Mouse (Mus musculus) forebrain, embryonic 14.5 days (tissue): ENCODE results near the gene Wwp2. TPM values are rescaled to one million over a fixed set of nuclear protein-coding genes. Genes with fewer than 3 reads are reported as not detected.

Experiments
- ATAC-seq: fragments of 200-750 bp; cut with Nextera tagmentation; 2 replicates; pipeline ENCODE4 v1.8.0; 2017; ENCODE audit warnings: mild to moderate bottlenecking, moderate library complexity
- DNase-seq: peaks from one replicate; pipeline ENCODE4 v3.0.0-alpha.2; 2015; ENCODE audit warnings: low spot score
- H3K27ac ChIP-seq: fragments of 300-500 bp; sonication (generic); 2 replicates; pipeline ENCODE4 v1.5.1; 2014; ENCODE audit warnings: low read depth, mild to moderate bottlenecking, control low read depth, low read length, moderate library complexity
- H3K27me3 ChIP-seq: fragments of 300-500 bp; sonication (generic); replicated peaks from 2 replicates; pipeline ENCODE4 v1.6.1; 2014; ENCODE audit warnings: low read length, control low read depth, mixed read lengths; ENCODE audit not compliant: control insufficient read depth, insufficient read depth
- H3K36me3 ChIP-seq: fragments of 300-500 bp; sonication (generic); 2 replicates; pipeline ENCODE4 v1.6.1; 2014; ENCODE audit warnings: low read length, control low read depth; ENCODE audit not compliant: control insufficient read depth, insufficient read depth
- H3K4me1 ChIP-seq: fragments of 300-500 bp; sonication (generic); 2 replicates; pipeline ENCODE4 v1.6.1; 2014; ENCODE audit warnings: antibody characterized with exemption, low read length, control low read depth; ENCODE audit not compliant: control insufficient read depth, insufficient read depth
- H3K4me2 ChIP-seq: fragments of 300-500 bp; sonication (generic); 2 replicates; pipeline ENCODE4 v1.6.1; 2014; ENCODE audit warnings: mild to moderate bottlenecking, control low read depth, low read length
- H3K4me3 ChIP-seq: fragments of 300-500 bp; sonication (generic); 2 replicates; pipeline ENCODE4 v1.5.1; 2014; ENCODE audit warnings: low read depth, low read length, control low read depth
- H3K9ac ChIP-seq: fragments of 300-500 bp; sonication (generic); 2 replicates; pipeline ENCODE4 v1.6.1; 2014; ENCODE audit warnings: mild to moderate bottlenecking, low read length, control low read depth, moderate library complexity
- H3K9me3 ChIP-seq: fragments of 300-500 bp; sonication (generic); replicated peaks from 2 replicates; pipeline ENCODE4 v1.6.1; 2016; ENCODE audit warnings: low read length, control low read depth, mixed read lengths; ENCODE audit not compliant: control insufficient read depth
- WGBS: fragments of 180-500 bp; shearing (Covaris S2); extraction: QIAGEN DNeasy Blood & Tissue Kit; methylation state at CpG from one replicate; pipeline ENCODE4 v1.1.7; 2014; 5-methylcytosine and 5-hydroxymethylcytosine counted together
- polyA plus RNA-seq: library from polyadenylated mRNA; unstranded; fragments of >200 nt; fragmentation: Nextera tagmentation; extraction: Ambion mirVana; gene quantifications from 2 replicates; pipeline ENCODE4 v1.2.1, GENCODE M21; 2014

Gene Wwp2
- polyA plus RNA-seq, 1 experiment from 2014 or later = 40.4 TPM

GRCm38 (mm10) chr8:107556511-107556936, 120.4 kb downstream of the Wwp2 start:
- Histone ChIP-seq H3K27ac (no peak overlapping the region), H3K9ac (no peak overlapping the region), H3K4me1 (no peaks in the 10 kb centered on the region), H3K27me3 (no peaks in the 10 kb centered on the region), H3K4me3 (no peak overlapping the region), H3K4me2 (no peak overlapping the region), H3K9me3 (no peaks in the 10 kb centered on the region), H3K36me3 (peaks cover 22% of the 10 kb centered on the region)
- ATAC-seq = no peak
- peak; percentile 41 for DNase-seq
- 58% methylated on average over 12 of the region's 12 CpGs for WGBS

GRCm38 (mm10) chr8:107560820-107561536, 124.8 kb downstream of the Wwp2 start:
- ATAC-seq (no peak), DNase-seq (no peak)
- no peaks in the 10 kb centered on the region for H3K27me3 ChIP-seq
- 72% methylated on average over 16 of the region's 16 CpGs for WGBS
- no peak overlapping the region for H3K27ac ChIP-seq
- H3K4me3 ChIP-seq = no peak overlapping the region
- H3K4me1 ChIP-seq = no peaks in the 10 kb centered on the region
- no peaks in the 10 kb centered on the region for H3K9me3 ChIP-seq
- no peak overlapping the region for H3K9ac ChIP-seq
- no peak overlapping the region for H3K4me2 ChIP-seq
- H3K36me3 ChIP-seq = peaks cover 9% of the 10 kb centered on the region; the same call in 1 of the 2 replicates

GRCm38 (mm10) chr8:107562164-107562563, 126.0 kb downstream of the Wwp2 start:
- Histone ChIP-seq H3K9ac (no peak overlapping the region), H3K4me1 (no peaks in the 10 kb centered on the region), H3K9me3 (no peaks in the 10 kb centered on the region), H3K4me2 (no peak overlapping the region), H3K27me3 (no peaks in the 10 kb centered on the region), H3K27ac (no peak overlapping the region), H3K36me3 (peaks cover 5% of the 10 kb centered on the region; the same call in 1 of the 2 replicates), H3K4me3 (no peak overlapping the region)
- ATAC-seq (no peak), DNase-seq (no peak)
- 79% methylated on average over 9 of the region's 9 CpGs for WGBS

- no peak for DNase-seq
- ATAC-seq = no peak
- WGBS = 84% methylated on average over 2 of the region's 2 CpGs
- H3K9me3 ChIP-seq = no peaks in the 10 kb centered on the region
- H3K9ac ChIP-seq = no peak overlapping the region
- no peak overlapping the region for H3K4me2 ChIP-seq
- no peaks in the 10 kb centered on the region for H3K27me3 ChIP-seq
- H3K4me1 ChIP-seq = no peaks in the 10 kb centered on the region
- H3K27ac ChIP-seq = no peak overlapping the region
- no peaks in the 10 kb centered on the region for H3K36me3 ChIP-seq
- no peak overlapping the region for H3K4me3 ChIP-seq
These were observed 134.9 kb downstream of the Wwp2 start for GRCm38 (mm10) chr8:107571046-107571445.

- ATAC-seq (no peak), DNase-seq (no peak)
- WGBS = 86% methylated on average over 7 of the region's 7 CpGs
- Histone ChIP-seq H3K4me2 (no peak overlapping the region), H3K27me3 (no peaks in the 10 kb centered on the region), H3K9ac (no peak overlapping the region), H3K9me3 (no peaks in the 10 kb centered on the region), H3K27ac (no peak overlapping the region), H3K36me3 (no peaks in the 10 kb centered on the region), H3K4me1 (peaks cover 3% of the 10 kb centered on the region; the same call in 1 of the 2 replicates), H3K4me3 (no peak overlapping the region)
These were observed 135.4 kb downstream of the Wwp2 start for GRCm38 (mm10) chr8:107571486-107572135.

GRCm38 (mm10) chr8:107572497-107572896, 136.3 kb downstream of the Wwp2 start:
- H3K4me2 ChIP-seq = no peak overlapping the region
- peaks cover 4% of the 10 kb centered on the region; the same call in 1 of the 2 replicates for H3K4me1 ChIP-seq
- no peak overlapping the region for H3K9ac ChIP-seq
- peak; percentile 52 for DNase-seq
- H3K27me3 ChIP-seq = no peaks in the 10 kb centered on the region
- no peak for ATAC-seq
- H3K27ac ChIP-seq = no peak overlapping the region
- H3K4me3 ChIP-seq = no peak overlapping the region
- 55% methylated on average over 4 of the region's 4 CpGs for WGBS
- H3K36me3 ChIP-seq = no peaks in the 10 kb centered on the region
- H3K9me3 ChIP-seq = no peaks in the 10 kb centered on the region

GRCm38 (mm10) chr8:107574771-107575170, 138.6 kb downstream of the Wwp2 start:
- H3K4me2 ChIP-seq = no peak overlapping the region
- 85% methylated on average over 3 of the region's 3 CpGs for WGBS
- H3K9ac ChIP-seq = no peak overlapping the region
- no peaks in the 10 kb centered on the region for H3K9me3 ChIP-seq
- H3K4me1 ChIP-seq = peaks cover 4% of the 10 kb centered on the region; the same call in 1 of the 2 replicates
- H3K27ac ChIP-seq = no peak overlapping the region
- no peak for DNase-seq
- H3K4me3 ChIP-seq = no peak overlapping the region
- H3K27me3 ChIP-seq = no peaks in the 10 kb centered on the region
- ATAC-seq = no peak
- peaks cover 21% of the 10 kb centered on the region for H3K36me3 ChIP-seq

- H3K4me3 ChIP-seq = no peak overlapping the region
These were observed 140.5 kb downstream of the Wwp2 start for GRCm38 (mm10) chr8:107576702-107577101.

GRCm38 (mm10) chr8:107577640-107578039, 141.5 kb downstream of the Wwp2 start:
- DNase-seq = no peak
- H3K4me1 ChIP-seq = peaks cover 4% of the 10 kb centered on the region; the same call in 1 of the 2 replicates
- ATAC-seq = no peak
- no peak overlapping the region for H3K27ac ChIP-seq
- H3K4me2 ChIP-seq = no peak overlapping the region
- H3K36me3 ChIP-seq = peaks cover 50% of the 10 kb centered on the region
- H3K9me3 ChIP-seq = no peaks in the 10 kb centered on the region
- H3K27me3 ChIP-seq = no peaks in the 10 kb centered on the region
- 82% methylated on average over 4 of the region's 4 CpGs for WGBS
- H3K9ac ChIP-seq = no peak overlapping the region
- no peak overlapping the region for H3K4me3 ChIP-seq

More at GRCm38 (mm10) chr8:107576702-107577101, 140.5 kb downstream of the Wwp2 start:
- peak; percentile 83 for ATAC-seq
- Histone ChIP-seq H3K27ac (no peak overlapping the region), H3K9ac (no peak overlapping the region), H3K4me1 (peaks cover 4% of the 10 kb centered on the region; the same call in 1 of the 2 replicates), H3K9me3 (no peaks in the 10 kb centered on the region), H3K4me2 (peak overlapping the region; percentile 20; the same call in 1 of the 2 replicates), H3K27me3 (no peaks in the 10 kb centered on the region), H3K36me3 (peaks cover 41% of the 10 kb centered on the region)
- DNase-seq = peak; percentile 95
- whole genome bisulfite sequencing = 8% methylated on average over 10 of the region's 10 CpGs
